Mouse (Mus musculus) forebrain, embryonic 13.5 days (tissue): ENCODE measurements around the gene Tmem63b. TPM values are rescaled to one million over a fixed set of nuclear protein-coding genes. Genes with fewer than 3 reads are reported as not detected.

ENCODE experiments used
- ATAC-seq: fragments of 200-750 bp; cut with Nextera tagmentation; 2 replicates; pipeline ENCODE4 v1.8.0; 2017
- H3K27ac ChIP-seq: fragments of 300-500 bp; sonication (generic); 2 replicates; pipeline ENCODE4 v1.5.1; 2015; ENCODE audit warnings: inconsistent platforms, mild to moderate bottlenecking, moderate library complexity
- H3K27me3 ChIP-seq: fragments of 300-500 bp; sonication (generic); 2 replicates; pipeline ENCODE4 v1.6.1; 2015; ENCODE audit warnings: mild to moderate bottlenecking, inconsistent platforms
- H3K36me3 ChIP-seq: fragments of 300-500 bp; sonication (generic); 2 replicates; pipeline ENCODE4 v1.6.1; 2015; ENCODE audit warnings: mild to moderate bottlenecking, inconsistent platforms; ENCODE audit not compliant: poor library complexity, severe bottlenecking
- H3K4me1 ChIP-seq: fragments of 300-500 bp; sonication (generic); 2 replicates; pipeline ENCODE4 v1.6.1; 2015; ENCODE audit warnings: inconsistent platforms
- H3K4me2 ChIP-seq: fragments of 300-500 bp; sonication (generic); 2 replicates; pipeline ENCODE4 v1.6.1; 2015; ENCODE audit warnings: inconsistent platforms, mild to moderate bottlenecking, moderate library complexity
- H3K4me3 ChIP-seq: fragments of 300-500 bp; sonication (generic); 2 replicates; pipeline ENCODE4 v1.5.1; 2015; ENCODE audit warnings: mild to moderate bottlenecking, inconsistent platforms
- H3K9ac ChIP-seq: fragments of 300-500 bp; sonication (generic); 2 replicates; pipeline ENCODE4 v1.6.1; 2015; ENCODE audit warnings: mild to moderate bottlenecking, inconsistent platforms
- H3K9me3 ChIP-seq: fragments of 300-500 bp; sonication (generic); replicated peaks from 2 replicates; pipeline ENCODE4 v1.6.1; 2016; ENCODE audit warnings: inconsistent platforms
- WGBS: fragments of 180-500 bp; shearing (Covaris S2); methylation state at CpG from one replicate; pipeline ENCODE4 v1.1.7; 2015; 5-methylcytosine and 5-hydroxymethylcytosine counted together
- polyA plus RNA-seq: library from polyadenylated mRNA; unstranded; fragments of >200 nt; fragmentation: Nextera tagmentation; extraction: Ambion mirVana; gene quantifications from 2 replicates; pipeline ENCODE4 v1.2.1, GENCODE M21; 2015

Tmem63b gene
- 91.1 and 92.9 TPM in 2 replicates for polyA plus RNA-seq

GRCm38 (mm10) chr17:45686716-45687115 is at the start of gene Tmem63b:
Gene Tmem63b (minus strand): TSS chr17:45686905.
- Histone ChIP-seq H3K4me2 (peak within 1 kb of the TSS; percentile 79), H3K36me3 (no peaks in the 10 kb centered on the region), H3K4me1 (peaks cover 29% of the 10 kb centered on the region), H3K27me3 (no peaks in the 10 kb centered on the region), H3K4me3 (peak within 1 kb of the TSS; percentile 83), H3K9me3 (no peaks in the 10 kb centered on the region), H3K27ac (peak within 1 kb of the TSS; percentile 89), H3K9ac (peak within 1 kb of the TSS; percentile 95)
- ATAC-seq = no peak; the same call in 1 of the 2 replicates
- WGBS = 9% methylated on average over 12 of the region's 12 CpGs

- Histone ChIP-seq H3K4me3 (peak overlapping the region; percentile 46), H3K27ac (peak overlapping the region; percentile 92), H3K4me1 (peaks cover 43% of the 10 kb centered on the region), H3K9ac (peak overlapping the region; percentile 70), H3K4me2 (peak overlapping the region; percentile 78), H3K9me3 (no peaks in the 10 kb centered on the region), H3K27me3 (peaks cover 19% of the 10 kb centered on the region; the same call in 1 of the 2 replicates), H3K36me3 (no peaks in the 10 kb centered on the region)
- WGBS = 4% methylated on average over 10 of the region's 10 CpGs
- peak; percentile 28 for ATAC-seq
These were observed 48.9 kb upstream of the Tmem63b start for GRCm38 (mm10) chr17:45735382-45736310.

GRCm38 (mm10) chr17:45734881-45735280 is 48.2 kb upstream of the Tmem63b start:
- H3K4me3 ChIP-seq = no peak overlapping the region
- H3K27me3 ChIP-seq = peaks cover 20% of the 10 kb centered on the region; the same call in 1 of the 2 replicates
- peak overlapping the region; percentile 68 for H3K9ac ChIP-seq
- H3K36me3 ChIP-seq = no peaks in the 10 kb centered on the region
- 50% methylated on average over 4 of the region's 4 CpGs for WGBS
- peak overlapping the region; percentile 83 for H3K27ac ChIP-seq
- peak overlapping the region; percentile 78 for H3K4me2 ChIP-seq
- no peak for ATAC-seq
- H3K4me1 ChIP-seq = peaks cover 43% of the 10 kb centered on the region
- H3K9me3 ChIP-seq = no peaks in the 10 kb centered on the region

GRCm38 (mm10) chr17:45734333-45734732 is 47.6 kb upstream of the Tmem63b start:
- peak overlapping the region; percentile 68 for H3K9ac ChIP-seq
- H3K4me1 ChIP-seq = peaks cover 43% of the 10 kb centered on the region

GRCm38 (mm10) chr17:45733735-45734301 is 47.1 kb upstream of the Tmem63b start, which contains the start of gene 1600014C23Rik:
Gene 1600014C23Rik (minus strand): TSS chr17:45733844.
- H3K36me3 ChIP-seq = no peaks in the 10 kb centered on the region
- peaks cover 43% of the 10 kb centered on the region for H3K4me1 ChIP-seq
- peak within 1 kb of the TSS; percentile 78 for H3K4me2 ChIP-seq
- 2% methylated on average over 40 of the region's 41 CpGs for WGBS
- H3K4me3 ChIP-seq = peak within 1 kb of the TSS; percentile 40
- peak; percentile 55 for ATAC-seq
- H3K27me3 ChIP-seq = peaks cover 20% of the 10 kb centered on the region; the same call in 1 of the 2 replicates
- H3K9me3 ChIP-seq = no peaks in the 10 kb centered on the region
- H3K27ac ChIP-seq = peak within 1 kb of the TSS; percentile 83
- peak within 1 kb of the TSS; percentile 68 for H3K9ac ChIP-seq

More at GRCm38 (mm10) chr17:45734333-45734732, 47.6 kb upstream of the Tmem63b start:
- Histone ChIP-seq H3K27ac (peak overlapping the region; percentile 83), H3K27me3 (peaks cover 20% of the 10 kb centered on the region; the same call in 1 of the 2 replicates), H3K4me2 (peak overlapping the region; percentile 78), H3K9me3 (no peaks in the 10 kb centered on the region), H3K36me3 (no peaks in the 10 kb centered on the region), H3K4me3 (peak overlapping the region; percentile 40)
- 4% methylated on average over 3 of the region's 3 CpGs for WGBS
- no peak for ATAC-seq

- H3K4me2 ChIP-seq = peak overlapping the region; percentile 78
- peaks cover 20% of the 10 kb centered on the region; the same call in 1 of the 2 replicates for H3K27me3 ChIP-seq
- peak; percentile 1; the same call in 1 of the 2 replicates for ATAC-seq
- peaks cover 43% of the 10 kb centered on the region for H3K4me1 ChIP-seq
- H3K27ac ChIP-seq = peak overlapping the region; percentile 6; the same call in 1 of the 2 replicates
- no peaks in the 10 kb centered on the region for H3K9me3 ChIP-seq
- H3K4me3 ChIP-seq = peak overlapping the region; percentile 40; the same call in 1 of the 2 replicates
- 41% methylated on average over 19 of the region's 19 CpGs for WGBS
- peak overlapping the region; percentile 68 for H3K9ac ChIP-seq
- no peaks in the 10 kb centered on the region for H3K36me3 ChIP-seq
These were observed 46.5 kb upstream of the Tmem63b start for GRCm38 (mm10) chr17:45733038-45733734.

- ATAC-seq = peak; percentile 16
- Histone ChIP-seq H3K27me3 (peaks cover 20% of the 10 kb centered on the region; the same call in 1 of the 2 replicates), H3K4me2 (no peak overlapping the region), H3K9ac (no peak overlapping the region), H3K36me3 (no peaks in the 10 kb centered on the region), H3K9me3 (no peaks in the 10 kb centered on the region), H3K4me3 (no peak overlapping the region), H3K4me1 (peaks cover 34% of the 10 kb centered on the region), H3K27ac (no peak overlapping the region)
- 22% methylated on average over 9 of the region's 9 CpGs for WGBS
These were observed 44.6 kb upstream of the Tmem63b start for GRCm38 (mm10) chr17:45731172-45731864.

GRCm38 (mm10) chr17:45730696-45731095 is 44.0 kb upstream of the Tmem63b start:
- WGBS = 84% methylated on average over 4 of the region's 4 CpGs
- no peaks in the 10 kb centered on the region for H3K9me3 ChIP-seq
- no peak for ATAC-seq
- H3K4me3 ChIP-seq = no peak overlapping the region
- H3K27ac ChIP-seq = no peak overlapping the region
- no peaks in the 10 kb centered on the region for H3K36me3 ChIP-seq
- H3K27me3 ChIP-seq = peaks cover 20% of the 10 kb centered on the region; the same call in 1 of the 2 replicates
- H3K4me1 ChIP-seq = peaks cover 27% of the 10 kb centered on the region
- H3K4me2 ChIP-seq = no peak overlapping the region
- H3K9ac ChIP-seq = no peak overlapping the region

GRCm38 (mm10) chr17:45729387-45729786 is 42.7 kb upstream of the Tmem63b start:
- no peak overlapping the region for H3K4me3 ChIP-seq
- H3K4me2 ChIP-seq = no peak overlapping the region
- no peak overlapping the region for H3K27ac ChIP-seq
- no peaks in the 10 kb centered on the region for H3K9me3 ChIP-seq
- no peaks in the 10 kb centered on the region for H3K36me3 ChIP-seq
- no peak overlapping the region for H3K9ac ChIP-seq
- H3K4me1 ChIP-seq = peaks cover 14% of the 10 kb centered on the region
- WGBS = 69% methylated on average over 10 of the region's 10 CpGs
- no peak for ATAC-seq
- peaks cover 20% of the 10 kb centered on the region; the same call in 1 of the 2 replicates for H3K27me3 ChIP-seq

- Histone ChIP-seq H3K4me3 (no peak overlapping the region), H3K36me3 (no peaks in the 10 kb centered on the region), H3K27ac (no peak overlapping the region), H3K9ac (no peak overlapping the region), H3K4me2 (no peak overlapping the region), H3K9me3 (no peaks in the 10 kb centered on the region), H3K27me3 (peaks cover 16% of the 10 kb centered on the region; the same call in 1 of the 2 replicates), H3K4me1 (peaks cover 8% of the 10 kb centered on the region)
- no peak for ATAC-seq
- 65% methylated on average over 8 of the region's 8 CpGs for WGBS
These were observed 41.4 kb upstream of the Tmem63b start for GRCm38 (mm10) chr17:45727983-45728723.
